Comparison of ENCODE assay signal across 8 mouse cellular contexts in the genomic region with DNA sequence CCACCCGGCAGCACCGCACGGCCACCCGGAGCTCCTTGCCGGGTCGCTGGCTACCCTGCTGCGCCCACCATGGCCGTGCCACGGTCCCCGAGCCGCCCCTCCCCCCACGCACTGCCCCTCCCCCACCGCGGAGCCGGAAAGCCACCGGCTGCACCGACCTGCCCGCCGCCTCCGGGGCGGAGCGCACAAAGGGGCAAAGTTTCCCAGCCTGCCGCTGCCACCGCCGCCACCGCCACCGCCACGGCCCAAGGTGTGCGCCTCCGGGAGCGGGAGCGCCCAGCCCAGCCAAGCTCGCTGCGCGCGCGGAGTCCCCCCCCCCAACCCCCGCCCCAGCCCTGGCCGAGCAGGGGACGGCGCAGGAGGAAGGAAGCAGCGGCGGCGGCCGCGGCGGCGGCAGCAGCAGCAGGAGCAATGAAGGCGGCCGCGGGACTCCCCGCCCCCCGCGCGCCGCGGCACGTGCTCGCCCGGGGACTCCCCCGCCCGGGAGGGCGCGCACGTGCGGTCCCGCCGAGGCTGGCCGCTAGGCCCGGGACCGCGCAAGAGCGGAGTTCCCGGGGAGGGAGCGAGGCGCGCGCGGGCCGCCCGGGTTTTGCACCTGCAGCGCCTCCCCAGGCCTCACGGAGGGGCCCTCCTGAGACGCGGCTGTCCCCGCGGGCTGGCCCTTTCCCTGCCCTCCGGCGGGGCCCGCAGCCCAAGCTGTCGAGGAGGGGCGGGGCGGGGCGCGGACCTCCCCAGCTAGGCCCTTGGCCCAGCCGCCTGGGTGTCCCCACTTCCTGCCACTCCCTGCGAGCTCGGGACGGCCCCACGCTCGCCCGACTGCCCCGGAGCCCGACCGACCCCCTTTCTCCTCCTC. TPM values are rescaled to one million over a fixed set of nuclear protein-coding genes. Genes with fewer than 3 reads are reported as not detected.
DNase-seq lines count a peak whose midpoint lies in the region; ATAC-seq and TF ChIP-seq lines count a peak whose summit lies in the region.

No protein-coding gene starts in this region.

- H3K36me3 ChIP-seq in embryonic facial prominence, embryonic 13.5 days = no peaks in the 10 kb centered on the region
- H3K36me3 ChIP-seq in heart, embryonic 10.5 days = peaks cover 12% of the 10 kb centered on the region; the same call in 1 of the 2 replicates
- H3K36me3 ChIP-seq in neural tube, embryonic 13.5 days = 0 out of 2 replicates have a peak, but pooled peaks cover 7% of the 10 kb centered on the region

- DNase-seq in B cell, adult 2 months = peak; percentile 83 to 86
- peak; percentile 66 for DNase-seq in adrenal gland, adult 8-10 months
- peak; percentile 82 for DNase-seq in heart, embryonic 10.5 days (ENCODE audit: low spot score)
- peak; percentile 81 for DNase-seq in kidney, adult 9 months
- DNase-seq in lung, adult 2 months = peak; percentile 88
- peak; percentile 84 for DNase-seq in testis, postnatal 14 days (ENCODE audit: low spot score)

- TF ChIP-seq POLR2A in lung, adult 2 months (IDR thresholded peaks at IDR 0.05; ENCODE audit: borderline replicate concordance, extremely low read depth, low read depth, low read length) = no peak

- WGBS in embryonic facial prominence, embryonic 13.5 days = under 1% methylated on average over 57 of the region's 105 CpGs
- WGBS in heart, embryonic 10.5 days = under 1% methylated on average over 79 of the region's 105 CpGs
- under 1% methylated on average over 79 of the region's 105 CpGs for WGBS in lung, adult 2 months
- WGBS in neural tube, embryonic 13.5 days = under 1% methylated on average over 74 of the region's 105 CpGs

- peak overlapping the region; percentile 94 for H3K4me2 ChIP-seq in embryonic facial prominence, embryonic 13.5 days
- peak overlapping the region; percentile 93 for H3K4me2 ChIP-seq in neural tube, embryonic 13.5 days

- H3K4me1 ChIP-seq in embryonic facial prominence, embryonic 13.5 days = peaks cover 50% of the 10 kb centered on the region
- H3K4me1 ChIP-seq in heart, embryonic 10.5 days = peaks cover 81% of the 10 kb centered on the region
- H3K4me1 ChIP-seq in lung, adult 2 months (ENCODE audit: control insufficient read depth, insufficient read depth, low read length) = peaks cover 18% of the 10 kb centered on the region
- H3K4me1 ChIP-seq in neural tube, embryonic 13.5 days (replicated peaks) = peaks cover 53% of the 10 kb centered on the region

- no peak for TF ChIP-seq CTCF in lung, adult 2 months (IDR thresholded peaks at IDR 0.05; ENCODE audit: insufficient read depth, low read length)

- H3K27ac ChIP-seq in embryonic facial prominence, embryonic 13.5 days = peak overlapping the region; percentile 92
- H3K27ac ChIP-seq in heart, embryonic 10.5 days = peak overlapping the region; percentile 100
- H3K27ac ChIP-seq in neural tube, embryonic 13.5 days (replicated peaks) = peak overlapping the region; percentile 97

- no peaks in the 10 kb centered on the region for H3K9me3 ChIP-seq in embryonic facial prominence, embryonic 13.5 days
- no peaks in the 10 kb centered on the region for H3K9me3 ChIP-seq in heart, embryonic 10.5 days
- no peaks in the 10 kb centered on the region for H3K9me3 ChIP-seq in neural tube, embryonic 13.5 days

- H3K4me3 ChIP-seq in embryonic facial prominence, embryonic 13.5 days = peak overlapping the region; percentile 79
- H3K4me3 ChIP-seq in heart, embryonic 10.5 days = peak overlapping the region; percentile 97
- peak overlapping the region; percentile 75 for H3K4me3 ChIP-seq in lung, adult 2 months (replicated peaks; ENCODE audit: extremely low read depth, low read depth, low read length)
- H3K4me3 ChIP-seq in neural tube, embryonic 13.5 days = peak overlapping the region; percentile 84

- peak overlapping the region; percentile 95 for H3K9ac ChIP-seq in embryonic facial prominence, embryonic 13.5 days
- H3K9ac ChIP-seq in neural tube, embryonic 13.5 days = peak overlapping the region; percentile 98

- peak; percentile 76 for ATAC-seq in embryonic facial prominence, embryonic 13.5 days (ENCODE audit: insufficient number of reproducible peaks, insufficient read depth, low FRiP score, low TSS enrichment, low read depth)
- ATAC-seq in neural tube, embryonic 13.5 days (ENCODE audit: low read depth) = peak; percentile 82

- no peaks in the 10 kb centered on the region for H3K27me3 ChIP-seq in embryonic facial prominence, embryonic 13.5 days
- no peaks in the 10 kb centered on the region for H3K27me3 ChIP-seq in heart, embryonic 10.5 days (ENCODE audit: insufficient read depth, poor library complexity, severe bottlenecking)
- H3K27me3 ChIP-seq in neural tube, embryonic 13.5 days = no peaks in the 10 kb centered on the region

RNA-seq across cellular contexts. Expression of a gene that starts 2.5 kb away (rescaled TPM):
- 10 to 100 TPM; 24.3 to 40.5 (median 35.3) TPM for total RNA-seq in adrenal gland, adult 8-10 months (2022)
- 47.0 and 59.6 TPM in 2 replicates for polyA plus RNA-seq in embryonic facial prominence, embryonic 13.5 days (2015; fragmentation: Nextera tagmentation; extraction: Ambion mirVana)
- 29.8 and 31.3 TPM in 2 replicates for polyA plus RNA-seq in heart, embryonic 10.5 days (2016; fragmentation: Nextera tagmentation; extraction: Ambion mirVana)
- polyA plus RNA-seq in lung, adult 2 months (2012; rRNA removed) = 16.0 and 22.4 TPM in 2 replicates
- 79.0 and 79.2 TPM in 2 replicates for polyA plus RNA-seq in neural tube, embryonic 13.5 days (2015; fragmentation: Nextera tagmentation; extraction: Ambion mirVana)

RNA-seq across cellular contexts. Expression of a gene that starts 50.4 kb away (rescaled TPM):
- total RNA-seq in adrenal gland, adult 8-10 months (2022) = 10 to 100 TPM; 46.1 to 62.6 (median 54.7) TPM
- 89.5 and 100.0 TPM in 2 replicates for polyA plus RNA-seq in embryonic facial prominence, embryonic 13.5 days (2015; fragmentation: Nextera tagmentation; extraction: Ambion mirVana)
- polyA plus RNA-seq in heart, embryonic 10.5 days (2016; fragmentation: Nextera tagmentation; extraction: Ambion mirVana) = 56.5 and 59.1 TPM in 2 replicates
- polyA plus RNA-seq in lung, adult 2 months (2012; rRNA removed) = 54.9 and 55.5 TPM in 2 replicates
- polyA plus RNA-seq in neural tube, embryonic 13.5 days (2015; fragmentation: Nextera tagmentation; extraction: Ambion mirVana) = 70.8 and 75.7 TPM in 2 replicates

Comparison
In these comparisons a context has a peak if more than half of its experiments do, and no peak if none do; other contexts are left out.
1. Peak in every context shown above with its lines: DNase-seq, ATAC-seq, H3K4me3 ChIP-seq and H3K27ac ChIP-seq.